Mouse (Mus musculus) spleen, postnatal 4 days (tissue): Measurements from ENCODE around the gene Commd3.

ENCODE experiments used
- DNase-seq, 2 experiments: peaks; one replicate each; pipeline ENCODE4 v3.0.0; 2022; ENCODE audit warnings: low spot score in 2 of 2

The Commd3 gene

DNA sequence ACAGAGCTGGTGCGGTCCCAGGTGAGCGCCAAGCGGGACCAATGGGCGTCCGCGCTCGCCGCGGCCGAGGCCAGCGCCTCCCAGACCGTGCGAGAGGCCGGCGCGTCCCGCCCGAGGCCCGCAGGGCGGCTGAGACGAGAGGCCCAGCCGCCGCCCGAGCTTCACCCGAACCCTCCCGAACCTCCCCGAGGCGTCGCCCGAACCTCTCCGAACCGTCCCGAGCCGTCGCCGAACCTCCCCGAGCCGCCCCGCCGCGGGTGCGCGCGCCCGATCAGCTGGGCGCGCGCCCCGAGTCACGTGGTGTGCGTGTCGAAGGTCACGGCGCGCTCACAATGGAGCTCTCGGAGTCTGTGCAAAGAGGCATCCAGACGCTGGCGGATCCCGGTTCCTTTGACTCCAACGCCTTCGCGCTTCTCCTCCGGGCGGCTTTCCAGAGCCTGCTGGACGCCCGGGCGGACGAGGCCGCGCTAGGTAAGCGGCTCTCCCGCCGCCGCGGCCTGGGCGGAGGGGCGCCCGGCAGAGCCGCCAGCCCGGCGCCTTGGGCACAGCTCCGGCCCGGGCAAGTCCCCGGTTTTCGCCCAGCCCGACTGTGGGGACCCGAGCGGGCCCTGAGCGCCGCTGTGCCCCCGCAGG lies at the start of gene Commd3:
TSS of gene Commd3 (plus strand) at position 252 of the 633 bp plus-strand sequence.
- DNase-seq = peak; percentile 92 to 98

GRCm38 (mm10) chr2:18623219-18623618 lies 49.0 kb upstream of the Commd3 start:
- DNase-seq = no peak

DNA sequence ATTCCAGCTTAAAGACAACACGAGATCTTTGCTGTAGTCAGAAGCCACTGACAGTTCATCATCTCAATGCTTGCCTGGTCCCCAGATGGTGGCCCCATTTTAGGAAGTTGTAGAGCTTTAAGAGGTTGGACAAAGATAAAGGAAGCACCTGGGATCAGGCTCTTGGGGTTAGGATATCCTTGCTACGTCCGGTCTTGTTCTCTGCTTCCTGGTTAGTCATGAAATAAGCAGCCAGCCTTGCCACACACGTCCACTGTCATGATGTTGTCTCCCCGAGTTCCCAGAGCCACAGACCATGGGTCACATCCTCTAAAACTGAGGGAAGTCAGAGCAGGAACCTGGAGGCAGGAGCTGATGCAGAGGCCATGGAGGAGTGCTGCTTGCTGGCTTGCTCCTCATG lies 41.6 kb upstream of the Commd3 start:
- no peak for DNase-seq

DNA sequence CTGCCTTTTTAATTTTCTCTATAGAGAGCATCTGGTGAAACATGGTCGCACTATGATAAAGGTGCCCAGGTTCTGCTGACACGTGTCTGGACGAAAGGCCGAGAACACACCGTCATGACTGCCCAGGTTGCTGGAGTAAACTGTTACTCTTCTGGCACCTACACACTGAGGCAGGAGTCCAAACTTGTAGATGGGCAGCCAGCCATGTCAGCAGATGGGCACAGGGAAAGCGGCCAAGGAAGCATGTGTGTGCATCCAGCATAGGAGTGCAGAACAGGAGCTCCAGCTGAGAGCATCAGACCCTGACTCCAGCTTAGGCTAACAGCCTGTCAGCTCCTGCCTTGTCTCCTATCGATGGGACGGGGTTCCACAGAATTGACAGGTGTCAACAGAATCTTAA lies 37.1 kb upstream of the Commd3 start:
- DNase-seq = no peak

- DNase-seq = no peak
These were observed 23.6 kb upstream of the Commd3 start for GRCm38 (mm10) chr2:18648563-18648962.

- no peak for DNase-seq
These were observed 17.4 kb upstream of the Commd3 start for GRCm38 (mm10) chr2:18654821-18655220.

GRCm38 (mm10) chr2:18664003-18664402 lies 8.2 kb upstream of the Commd3 start:
- DNase-seq = no peak

DNA sequence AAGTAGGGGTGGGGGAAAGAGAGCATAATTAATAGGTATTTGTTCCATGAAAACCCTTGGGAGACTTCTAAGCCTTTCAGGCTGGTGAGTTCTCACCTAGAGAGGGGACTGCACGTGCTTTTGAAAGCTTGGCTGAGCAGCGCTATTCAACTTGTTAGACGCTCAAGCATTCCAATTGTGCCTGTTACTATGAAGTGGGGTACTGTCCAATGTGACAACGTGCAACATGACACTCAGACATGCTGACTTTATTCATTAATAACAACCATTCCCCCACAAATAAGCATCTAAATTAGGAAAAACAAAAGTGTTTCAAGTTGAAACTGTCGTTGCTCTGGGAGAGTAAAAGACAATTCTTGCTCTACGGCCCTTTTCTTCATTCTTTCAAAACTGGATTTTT lies 1.1 kb upstream of the Commd3 start:
- DNase-seq = no peak

DNA sequence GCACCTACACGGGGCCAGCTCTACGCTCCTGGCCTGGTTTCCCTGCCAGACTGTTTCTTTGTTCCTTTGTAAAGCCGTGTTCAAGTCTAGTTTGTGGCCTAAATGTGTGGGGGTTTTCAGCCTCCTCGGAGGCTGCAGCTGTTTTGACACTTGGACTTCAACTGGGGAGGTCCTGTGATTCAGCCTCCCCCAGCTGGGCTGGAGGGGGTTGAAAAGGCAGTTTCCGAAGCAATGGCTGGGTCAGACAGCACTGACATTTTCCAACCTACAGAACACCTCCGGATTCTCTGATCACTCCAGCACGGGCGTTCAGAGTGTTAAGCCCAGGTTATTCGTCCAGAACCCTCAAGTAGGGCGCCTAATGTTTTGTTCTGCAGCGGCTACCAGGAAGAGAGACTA lies 581 bp downstream of the Commd3 start:
- peak in 1 of 2 experiments; percentile 69 for DNase-seq

- DNase-seq = no peak
These were observed 1.6 kb downstream of the Commd3 start for GRCm38 (mm10) chr2:18673766-18674165.

- DNase-seq = no peak
These were observed 2.2 kb downstream of the Commd3 start for GRCm38 (mm10) chr2:18674193-18674902.

- DNase-seq = no peak
These were observed 3.7 kb downstream of the Commd3 start for GRCm38 (mm10) chr2:18675681-18676456.

- DNase-seq = peak; percentile 55 to 80
These were observed 4.3 kb downstream of the Commd3 start for GRCm38 (mm10) chr2:18676457-18676935.

DNA sequence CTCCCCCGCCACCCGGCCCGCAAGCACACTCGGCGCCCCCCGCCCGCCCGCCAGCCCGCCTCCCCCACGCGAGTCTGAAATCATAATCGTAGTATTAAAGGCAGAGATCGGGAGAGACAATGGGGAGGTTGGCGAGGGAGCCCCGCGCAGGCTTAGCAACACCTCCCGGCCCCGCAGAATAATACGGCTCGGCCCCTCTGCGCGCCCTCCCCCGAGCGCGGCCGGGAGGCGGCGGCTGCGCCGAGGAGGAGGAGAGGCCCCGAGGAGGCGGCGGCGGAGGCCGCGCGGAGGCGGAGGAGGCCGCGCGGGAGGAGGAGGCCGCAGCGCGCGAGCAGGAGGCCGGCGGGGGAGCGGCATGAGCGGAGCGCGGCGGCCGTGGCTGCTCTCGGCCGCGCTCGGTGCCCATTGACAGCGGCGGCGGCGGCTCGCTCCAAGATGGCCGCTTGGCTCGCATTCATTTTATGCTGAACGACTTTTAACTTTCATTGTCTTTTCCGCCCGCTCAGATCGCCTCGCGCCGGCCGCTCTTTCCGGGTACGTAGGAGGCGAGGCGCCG lies 4.8 kb downstream of the Commd3 start, which contains the start of gene Bmi1:
TSS of gene Bmi1 (plus strand) at position 83 of the 556 bp plus-strand sequence.
- DNase-seq = peak; percentile 55 to 84

- DNase-seq = peak; percentile 48 to 78
These were observed 5.7 kb downstream of the Commd3 start for GRCm38 (mm10) chr2:18677631-18678471.

GRCm38 (mm10) chr2:18679701-18680100 lies 7.5 kb downstream of the Commd3 start:
- no peak for DNase-seq

- DNase-seq = no peak
These were observed 8.3 kb downstream of the Commd3 start for GRCm38 (mm10) chr2:18680501-18680900.

DNA sequence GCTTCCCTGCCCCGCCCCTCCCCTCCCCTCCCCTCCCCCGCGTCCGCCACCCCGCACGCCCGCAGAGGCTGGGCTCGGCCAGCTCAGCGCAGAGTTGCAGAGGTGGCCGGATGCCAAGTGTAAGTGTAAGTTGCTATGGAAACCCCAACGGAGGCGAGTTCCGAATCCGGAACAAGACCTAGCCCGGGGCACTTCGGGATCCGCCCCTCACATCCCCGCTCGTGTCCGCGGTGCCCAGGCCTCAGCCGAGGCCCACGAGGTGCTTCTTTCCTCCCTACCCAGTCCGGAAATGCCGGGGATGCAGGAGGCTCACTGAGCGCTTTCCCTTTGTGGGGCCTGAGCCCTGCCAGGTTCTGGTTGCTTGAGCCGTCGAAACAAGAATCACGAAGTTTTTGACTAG lies 8.8 kb downstream of the Commd3 start:
- DNase-seq = peak; percentile 41 to 74

DNA sequence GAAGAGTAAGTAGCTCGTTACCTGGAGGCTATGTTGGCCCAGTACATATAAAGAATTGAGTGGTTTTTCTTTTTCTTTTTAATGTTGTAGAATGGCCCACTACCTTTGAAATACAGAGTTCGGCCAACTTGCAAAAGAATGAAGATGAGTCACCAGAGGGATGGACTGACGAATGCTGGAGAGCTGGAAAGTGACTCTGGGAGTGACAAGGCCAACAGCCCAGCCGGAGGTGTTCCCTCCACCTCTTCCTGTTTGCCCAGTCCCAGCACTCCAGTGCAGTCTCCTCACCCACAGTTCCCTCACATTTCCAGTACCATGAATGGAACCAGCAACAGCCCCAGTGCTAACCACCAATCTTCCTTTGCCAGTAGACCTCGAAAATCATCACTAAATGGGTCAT lies 11.9 kb downstream of the Commd3 start:
- no peak for DNase-seq

DNA sequence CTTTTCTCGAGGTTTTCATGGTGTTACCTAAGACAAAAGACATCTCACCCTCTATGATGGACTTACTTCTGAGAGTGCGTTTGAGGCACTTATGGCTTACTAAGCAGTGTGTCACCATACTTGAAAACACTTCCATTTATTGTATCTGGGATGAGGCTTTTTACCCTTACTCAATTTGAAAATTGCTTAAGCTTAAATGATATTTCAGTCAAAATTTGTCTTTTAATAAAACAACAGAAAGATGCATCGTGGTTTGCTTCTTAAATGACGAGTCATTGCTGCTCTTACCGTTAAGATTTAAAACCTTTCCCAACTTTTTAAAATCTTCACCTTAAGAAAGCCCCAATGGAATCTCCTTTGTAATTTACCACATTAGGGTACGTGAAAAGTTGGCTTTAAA lies 14.2 kb downstream of the Commd3 start:
- DNase-seq = no peak

- DNase-seq = no peak
These were observed 14.8 kb downstream of the Commd3 start for GRCm38 (mm10) chr2:18686826-18687519.
